Mouse (Mus musculus) layer of hippocampus, postnatal 14 days (tissue): ENCODE measurements around the gene Gm6121. TPM values are rescaled to one million over a fixed set of nuclear protein-coding genes. Genes with fewer than 3 reads are reported as not detected.
"Not testable (repeated sequence)": the region's sequence is repeated elsewhere in the genome, so short reads cannot be mapped to it uniquely, and the experiment has no call there.

Experiments used
- DNase-seq, 2 experiments: peaks; one replicate each; pipeline ENCODE4 v3.0.0; 2021 to 2022; ENCODE audit warnings: low spot score in 2 of 2, mixed read lengths in 1 of 2
- long read RNA-seq, 2 experiments: library from polyadenylated mRNA; stranded (forward); transcript quantifications; one replicate each; pipeline ENCODE4 v2.0.0; 2021
- total RNA-seq, 2 experiments: library from RNA; stranded (reverse); gene quantifications; 2 replicates each; pipeline ENCODE4 v1.2.3; 2021

The Gm6121 gene
- total RNA-seq: not detected
- long read RNA-seq, experiment 1: 0 reads
- long read RNA-seq, experiment 2: 0 reads

- DNase-seq: not testable (repeated sequence)
These were observed at the start of gene Gm6121 for GRCm38 (mm10) chrX:26935597-26935996. Gene Gm6121, minus strand, starts transcription at chrX:26935697.

Other genes with a start within 250 kb of the Gm6121 start
- not detected for gene Gm14525, start 233.1 kb downstream of the Gm6121 start, total RNA-seq